Mouse (Mus musculus): ENCODE data around the gene Ctdspl.
A peak's percentile ranks its signal among the peaks of the same experiment; 100 is the strongest.

Gene Ctdspl

DNA sequence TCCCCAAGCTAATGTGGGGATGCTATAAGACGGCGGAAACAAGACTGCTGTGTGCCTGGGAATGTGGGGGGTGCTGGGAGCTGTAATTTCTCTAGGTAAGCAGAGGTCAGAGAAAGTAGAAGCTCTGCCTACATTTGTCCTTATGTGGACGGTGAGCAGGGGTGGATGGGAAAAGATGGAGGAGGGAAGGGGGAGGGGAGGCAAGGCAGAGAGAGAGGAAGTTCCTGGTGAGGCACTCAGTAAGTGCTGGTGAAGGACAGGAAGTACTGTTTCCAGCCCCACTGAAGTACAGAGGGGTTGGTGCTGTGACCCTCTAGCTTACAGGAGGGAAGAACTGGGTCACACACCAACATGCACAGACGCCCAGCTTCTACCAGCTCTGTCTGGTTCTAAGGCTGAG lies 138.0 kb downstream of the Ctdspl start:
- no peak for DNase-seq (ENCODE audit: low spot score)

GRCm38 (mm10) chr9:119067601-119068000 lies 141.3 kb downstream of the Ctdspl start:
- DNase-seq (ENCODE audit: low spot score), result peak; percentile 54

GRCm38 (mm10) chr9:119068266-119068665 lies 142.0 kb downstream of the Ctdspl start:
- no peak for DNase-seq (ENCODE audit: low spot score)

- no peak for DNase-seq (ENCODE audit: low spot score)
Measured at GRCm38 (mm10) chr9:119070173-119070825, 144.0 kb downstream of the Ctdspl start.

DNA sequence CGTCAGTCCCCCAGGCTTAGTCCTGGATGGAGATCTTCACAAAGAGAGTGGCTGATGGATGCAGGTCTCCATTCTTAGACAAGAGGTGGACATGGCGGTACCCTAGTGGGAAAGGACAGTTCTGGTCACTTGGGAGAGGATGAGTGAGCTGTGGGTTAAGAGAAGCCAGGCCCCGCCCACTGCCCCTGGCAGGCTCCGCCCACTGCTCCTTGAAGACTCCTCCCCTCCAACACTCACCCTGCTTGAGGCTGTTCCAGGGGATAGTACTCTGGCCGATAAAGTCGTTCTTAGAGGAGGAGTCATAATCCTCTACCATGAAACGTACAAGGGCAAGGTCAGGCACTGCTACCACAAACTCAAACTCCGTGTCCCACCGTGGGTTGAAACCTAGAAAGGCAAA lies 145.5 kb downstream of the Ctdspl start:
- no peak for DNase-seq (ENCODE audit: low spot score)

DNA sequence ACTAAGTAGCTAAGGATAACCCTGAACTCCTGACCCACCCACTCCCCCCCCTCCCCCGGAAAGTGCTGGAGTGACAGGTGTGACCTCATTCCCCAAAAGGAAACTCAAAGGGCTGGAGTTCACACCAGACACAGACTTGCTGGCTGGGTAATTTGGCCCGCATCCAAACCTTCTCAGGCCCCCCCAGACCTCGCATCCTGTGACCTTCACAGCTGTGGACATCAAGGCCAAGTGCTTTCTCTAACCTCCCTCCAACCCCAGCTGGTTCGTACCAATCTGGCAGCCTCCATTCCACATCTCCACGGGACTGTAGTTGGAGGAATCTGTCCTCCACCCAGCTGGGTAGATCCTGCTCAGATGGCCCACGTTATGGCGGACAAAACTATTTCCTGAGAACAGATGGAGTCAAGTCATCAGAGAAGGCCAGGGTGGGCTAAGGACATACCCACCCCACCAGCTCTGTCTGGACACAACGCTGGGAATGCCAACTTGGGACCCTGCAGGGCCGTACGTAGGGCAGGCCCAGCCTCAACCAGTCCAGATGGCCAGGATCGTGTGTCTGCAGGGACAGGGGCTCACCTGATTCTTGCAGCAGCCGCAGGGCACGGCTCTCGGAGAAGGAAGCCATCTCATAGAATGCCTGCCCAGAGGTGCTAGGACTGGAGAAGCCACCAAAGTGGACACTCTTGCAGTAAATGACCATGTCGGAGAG lies 147.1 kb downstream of the Ctdspl start:
- DNase-seq (ENCODE audit: low spot score), result no peak

GRCm38 (mm10) chr9:119075685-119076084 lies 149.4 kb downstream of the Ctdspl start:
- DNase-seq (ENCODE audit: low spot score), result peak; percentile 34

- DNase-seq (ENCODE audit: low spot score), result no peak
Measured at GRCm38 (mm10) chr9:119080040-119080675, 153.9 kb downstream of the Ctdspl start.

DNA sequence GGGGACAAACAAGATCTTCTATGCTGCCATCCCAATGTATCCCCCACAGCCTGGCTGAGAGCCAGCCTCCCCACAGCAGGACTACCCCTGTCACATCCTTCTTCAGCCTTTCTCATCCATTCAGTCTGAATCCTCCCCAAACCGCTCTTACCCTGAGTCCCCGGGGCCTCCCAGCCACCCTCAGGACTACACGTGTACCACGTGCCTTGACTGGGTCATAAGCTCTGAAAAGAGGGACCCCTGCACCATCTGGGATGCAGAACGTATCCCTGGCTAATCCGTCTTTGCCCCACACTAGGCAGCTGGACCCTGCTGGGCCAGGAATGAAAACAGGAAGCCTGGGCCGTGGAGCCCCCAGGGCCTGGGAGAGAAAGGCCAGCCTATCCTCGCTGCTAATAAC lies 155.8 kb downstream of the Ctdspl start:
- DNase-seq (ENCODE audit: low spot score), result no peak

GRCm38 (mm10) chr9:119082656-119083430 lies 156.6 kb downstream of the Ctdspl start:
- no peak for DNase-seq (ENCODE audit: low spot score)

DNA sequence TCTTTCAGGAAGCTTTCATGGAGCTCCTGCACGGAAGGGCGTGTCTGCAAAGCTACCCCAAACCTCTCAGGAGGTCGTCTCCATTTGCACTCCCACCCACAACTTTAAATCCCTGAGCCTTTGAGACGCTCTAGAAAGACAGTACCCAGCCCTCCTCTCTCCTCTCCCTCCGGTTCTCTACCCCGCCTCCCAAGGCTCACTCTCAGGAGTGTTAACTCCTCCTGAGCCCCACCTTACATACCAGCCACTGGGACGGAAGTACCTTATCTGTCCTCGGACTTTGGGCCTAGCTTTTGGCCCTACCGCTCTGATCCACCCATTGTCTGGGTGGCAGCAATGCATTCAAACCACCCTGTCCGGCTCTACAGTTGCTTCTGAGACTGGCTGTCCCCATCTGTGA lies 157.7 kb downstream of the Ctdspl start:
- DNase-seq (ENCODE audit: low spot score), result no peak

- no peak for DNase-seq (ENCODE audit: low spot score)
Measured at GRCm38 (mm10) chr9:119086451-119086850, 160.2 kb downstream of the Ctdspl start.

GRCm38 (mm10) chr9:119087309-119087708 lies 161.1 kb downstream of the Ctdspl start:
- no peak for DNase-seq (ENCODE audit: low spot score)

- peak; percentile 10 for DNase-seq (ENCODE audit: low spot score)
Measured at GRCm38 (mm10) chr9:119088148-119088801, 162.0 kb downstream of the Ctdspl start.

- peak; percentile 14 for DNase-seq (ENCODE audit: low spot score)
Measured at GRCm38 (mm10) chr9:119089437-119089836, 163.2 kb downstream of the Ctdspl start.

DNA sequence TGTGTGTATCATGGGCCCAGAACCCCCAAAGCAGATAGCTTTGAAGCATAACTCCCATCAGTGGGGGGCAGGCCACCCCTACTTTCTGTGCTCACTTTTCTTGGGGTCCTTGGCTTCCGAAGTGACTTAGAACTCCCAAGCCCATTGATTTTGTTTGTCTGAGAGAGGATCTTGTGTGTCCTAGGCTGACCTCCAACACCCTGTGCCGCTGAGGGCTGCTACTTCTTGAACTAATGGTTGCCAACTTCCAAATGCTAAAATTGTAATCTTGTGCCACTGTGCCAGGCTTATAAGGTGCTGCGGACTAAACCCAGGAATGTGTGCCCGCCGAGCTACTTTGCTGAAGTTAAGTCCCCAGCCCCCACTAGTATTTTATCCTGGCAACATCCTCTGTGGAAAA lies 164.2 kb downstream of the Ctdspl start:
- no peak for DNase-seq (ENCODE audit: low spot score)

DNA sequence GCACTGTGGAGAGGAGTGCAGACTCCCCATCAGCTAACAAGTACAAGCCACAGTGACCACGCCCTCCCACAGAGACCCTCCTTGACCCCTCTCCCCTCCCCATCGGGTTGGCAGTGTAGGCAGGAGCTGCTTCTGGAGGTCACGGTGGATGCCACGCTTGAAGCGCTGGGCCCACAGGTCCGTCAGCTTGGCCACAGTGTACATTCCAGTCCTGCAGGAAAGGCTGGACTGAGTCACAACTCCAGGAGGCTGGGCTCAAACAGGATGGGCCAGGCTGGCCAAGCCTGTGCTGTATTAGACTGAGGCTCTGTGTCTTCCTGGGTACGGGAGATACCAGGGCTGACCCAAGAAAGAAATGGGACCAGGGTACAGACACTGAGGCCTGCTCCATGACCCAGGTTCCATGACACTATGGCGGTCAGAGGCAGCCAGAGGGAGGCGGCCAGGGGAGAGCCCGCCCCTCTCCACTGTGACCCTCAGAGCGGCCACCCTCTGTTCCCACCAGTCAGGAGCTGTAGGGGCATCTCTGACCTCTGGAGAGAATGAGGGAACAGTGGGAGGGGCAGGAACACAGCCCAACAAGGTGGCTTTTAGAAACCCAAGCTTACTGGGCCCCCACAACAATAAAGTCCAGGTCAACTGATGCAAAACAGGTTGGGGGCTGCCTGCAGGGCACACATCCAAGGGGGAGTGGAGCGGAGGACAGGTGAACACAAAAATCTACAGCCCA lies 165.5 kb downstream of the Ctdspl start:
- no peak for DNase-seq (ENCODE audit: low spot score)

GRCm38 (mm10) chr9:119092473-119093418 lies 166.5 kb downstream of the Ctdspl start:
- no peak for DNase-seq (ENCODE audit: low spot score)
